Mouse (Mus musculus) gastrocnemius, adult 2 months (tissue): ENCODE measurements at regions not wholly inside any gene's neighbourhood (a gene's known extent, or its start where the extent isn't known, plus 50 kb on each side); places are given as distances from the start of the nearest gene placed in this dataset.

Experiments used
- DNase-seq: peaks from one replicate; pipeline ENCODE4 v3.0.0; 2022
- H3K27ac ChIP-seq: fragments of 200-600 bp; 2 replicates; pipeline ENCODE4 v1.8.1; 2022; ENCODE audit warnings: mild to moderate bottlenecking
- H3K4me3 ChIP-seq: fragments of 200-600 bp; 2 replicates; pipeline ENCODE4 v1.8.1; 2022; ENCODE audit warnings: mild to moderate bottlenecking, moderate library complexity
- CTCF ChIP-seq: fragments of 200-600 bp; IDR thresholded peaks from 2 replicates; pipeline ENCODE4 v1.8.1; 2022; ENCODE audit warnings: antibody characterized with exemption, mild to moderate bottlenecking, moderate library complexity
- intact Hi-C: fragments of 180-260 bp; cut with DNase I; formaldehyde crosslinking; loops from one replicate; pipeline ENCODE4 v1.15.1; 2025

DNA sequence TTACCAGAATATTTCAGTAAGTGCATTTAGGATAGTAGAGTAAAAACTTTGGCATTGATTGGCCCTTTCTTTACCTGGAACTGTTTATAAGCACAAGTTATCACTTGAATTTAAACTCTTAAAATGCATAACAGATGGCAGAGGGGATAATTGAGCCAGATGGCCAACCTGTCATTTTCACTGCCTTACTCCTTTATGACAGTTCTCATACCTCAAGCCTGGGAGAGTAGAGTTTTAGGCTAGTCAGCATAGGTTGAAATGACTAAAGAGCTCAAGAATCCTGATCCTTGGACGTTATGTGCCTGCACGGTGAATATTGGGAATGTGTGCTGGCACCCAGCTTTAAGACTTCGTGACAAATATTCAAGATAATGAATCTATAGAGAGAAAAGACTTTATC, 369.1 kb upstream of the Slc35b3 start:
- intact Hi-C loops = no loop called here
- no peak for TF ChIP-seq CTCF
- Histone ChIP-seq H3K4me3 (no peak overlapping the region), H3K27ac (no peak overlapping the region)
- DNase-seq = no peak

DNA sequence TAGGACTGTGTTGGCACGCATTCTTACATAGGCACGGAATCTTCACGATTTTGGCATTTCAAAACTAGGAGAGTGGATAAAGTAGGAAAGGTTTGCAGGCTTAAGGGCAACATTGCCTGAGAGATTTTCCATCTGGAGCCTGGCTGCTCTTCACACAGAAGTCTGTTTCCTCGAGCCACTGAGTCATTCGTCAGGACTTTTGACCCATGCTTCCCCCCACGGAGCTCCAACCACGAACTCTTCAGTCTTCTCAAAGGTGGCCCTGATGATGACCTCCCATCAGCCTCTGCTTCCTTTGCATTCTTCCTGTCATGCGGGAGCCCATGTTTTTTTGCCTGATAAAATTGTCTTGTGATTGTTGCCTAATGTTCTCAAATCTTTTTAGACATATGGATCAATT, 365.5 kb upstream of the Slc35b3 start:
- intact Hi-C loops = no loop called here
- Histone ChIP-seq H3K4me3 (no peak overlapping the region), H3K27ac (no peak overlapping the region)
- TF ChIP-seq CTCF = no peak
- no peak for DNase-seq

DNA sequence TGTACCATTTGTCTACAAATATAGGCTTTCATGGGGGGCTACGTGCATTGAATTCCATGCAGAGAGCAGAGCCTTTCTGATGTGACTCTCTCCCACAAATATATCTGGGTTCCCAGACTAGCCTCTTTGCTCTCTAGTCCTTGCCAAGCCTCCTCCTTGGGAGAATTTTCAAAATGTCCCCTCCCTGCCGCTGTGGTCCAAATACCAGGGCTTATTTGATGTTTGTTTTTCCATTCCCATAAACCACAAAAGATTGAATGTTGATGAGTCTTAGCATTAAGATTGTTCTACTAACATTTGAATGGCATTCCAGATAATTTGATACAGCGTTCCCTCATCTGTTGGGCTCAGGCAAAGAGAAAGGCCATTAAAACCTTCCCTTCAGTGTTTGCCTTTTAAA, 360.4 kb upstream of the Slc35b3 start:
- Histone ChIP-seq H3K27ac (no peak overlapping the region), H3K4me3 (no peak overlapping the region)
- no peak for TF ChIP-seq CTCF

DNA sequence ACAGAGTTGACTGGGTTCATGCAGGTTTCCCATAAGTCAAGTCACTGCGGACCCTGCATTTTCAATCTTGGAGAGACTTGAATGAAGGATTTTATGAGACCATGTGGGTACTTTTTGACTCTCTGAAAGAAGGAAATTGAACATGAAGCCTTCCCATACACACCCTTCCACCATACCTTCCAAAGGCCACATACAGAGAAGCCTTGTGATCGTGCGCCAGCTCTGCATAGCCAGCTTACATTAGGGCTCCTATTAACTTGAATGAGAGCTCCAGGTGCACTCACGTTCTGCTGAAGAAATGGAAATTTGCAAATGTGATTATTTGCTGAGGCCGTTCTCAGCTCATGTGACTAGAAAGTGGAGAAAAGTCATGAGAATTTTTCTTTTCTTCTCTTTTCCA, 349.1 kb upstream of the Slc35b3 start:
- intact Hi-C loops = no loop called here
- Histone ChIP-seq H3K27ac (no peak overlapping the region), H3K4me3 (no peak overlapping the region)
- no peak for TF ChIP-seq CTCF
- DNase-seq = no peak

More for the DNA sequence above, 360.4 kb upstream of the Slc35b3 start:
- DNase-seq = no peak
- intact Hi-C loops = no loop called here

DNA sequence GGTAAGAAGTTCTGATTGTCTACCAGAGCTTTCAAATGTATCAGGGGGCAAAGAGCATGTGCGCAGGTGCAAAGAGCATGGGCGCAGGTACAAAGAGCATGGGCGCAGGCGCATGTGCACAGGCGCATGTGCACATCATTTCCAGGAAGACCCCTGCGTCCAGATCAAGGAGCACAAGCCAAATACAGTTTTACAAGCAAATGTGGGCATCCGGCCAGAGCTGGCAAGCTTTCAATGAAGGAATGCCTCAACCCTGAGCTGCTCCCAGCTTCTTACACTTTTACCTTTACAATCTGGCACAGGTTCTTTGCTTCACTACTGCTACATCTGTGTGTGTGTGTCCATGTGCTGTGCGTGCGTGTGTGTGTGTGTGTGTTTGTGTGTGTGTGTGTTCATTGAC, 347.2 kb upstream of the Slc35b3 start:
- intact Hi-C loops = no loop called here
- DNase-seq = no peak
- TF ChIP-seq CTCF = no peak
- Histone ChIP-seq H3K27ac (no peak overlapping the region), H3K4me3 (no peak overlapping the region)

DNA sequence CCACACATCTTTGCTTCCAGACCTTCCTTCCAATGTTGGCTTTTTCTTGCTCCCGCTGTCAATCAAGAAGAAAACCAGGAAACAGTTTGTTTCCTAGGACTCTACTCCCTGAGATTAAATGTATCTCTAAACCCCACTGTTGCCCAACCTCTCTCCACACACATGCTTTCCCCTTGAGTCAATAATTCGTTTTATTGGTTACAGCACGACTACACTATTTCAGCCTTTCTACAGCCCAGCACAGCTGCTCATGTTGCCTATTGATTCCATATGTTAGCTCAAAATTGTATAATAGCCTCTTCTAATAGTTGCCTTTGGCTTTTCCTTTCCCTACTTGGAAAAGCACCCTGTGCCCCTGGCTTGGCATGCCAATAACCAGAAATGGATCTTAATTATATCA, 346.2 kb upstream of the Slc35b3 start:
- no peak for DNase-seq
- TF ChIP-seq CTCF = no peak
- no peak overlapping the region for H3K27ac ChIP-seq
- H3K4me3 ChIP-seq = no peak overlapping the region
- intact Hi-C loops = no loop called here

DNA sequence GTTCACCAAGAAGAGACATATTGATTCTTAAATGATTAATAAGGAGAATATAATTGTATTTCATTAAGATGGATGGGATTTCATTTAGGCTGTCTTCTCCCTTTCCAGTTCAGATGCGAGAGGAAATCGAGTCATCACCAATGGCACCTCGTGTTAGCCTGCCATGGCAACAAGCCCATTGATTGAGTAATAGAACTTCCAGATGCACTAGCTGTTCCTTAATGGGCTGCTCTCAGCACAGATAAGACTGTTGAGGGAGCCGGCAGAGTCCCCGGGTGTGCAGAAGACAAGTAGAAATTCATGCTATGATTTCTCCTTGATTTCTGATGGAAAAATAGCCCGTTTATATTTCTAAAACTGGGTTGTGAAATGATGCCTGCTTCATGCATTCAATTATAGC, 336.5 kb upstream of the Slc35b3 start:
- no peak for TF ChIP-seq CTCF
- no peak for DNase-seq
- no peak overlapping the region for H3K27ac ChIP-seq
- intact Hi-C loops = no loop called here
- no peak overlapping the region for H3K4me3 ChIP-seq

DNA sequence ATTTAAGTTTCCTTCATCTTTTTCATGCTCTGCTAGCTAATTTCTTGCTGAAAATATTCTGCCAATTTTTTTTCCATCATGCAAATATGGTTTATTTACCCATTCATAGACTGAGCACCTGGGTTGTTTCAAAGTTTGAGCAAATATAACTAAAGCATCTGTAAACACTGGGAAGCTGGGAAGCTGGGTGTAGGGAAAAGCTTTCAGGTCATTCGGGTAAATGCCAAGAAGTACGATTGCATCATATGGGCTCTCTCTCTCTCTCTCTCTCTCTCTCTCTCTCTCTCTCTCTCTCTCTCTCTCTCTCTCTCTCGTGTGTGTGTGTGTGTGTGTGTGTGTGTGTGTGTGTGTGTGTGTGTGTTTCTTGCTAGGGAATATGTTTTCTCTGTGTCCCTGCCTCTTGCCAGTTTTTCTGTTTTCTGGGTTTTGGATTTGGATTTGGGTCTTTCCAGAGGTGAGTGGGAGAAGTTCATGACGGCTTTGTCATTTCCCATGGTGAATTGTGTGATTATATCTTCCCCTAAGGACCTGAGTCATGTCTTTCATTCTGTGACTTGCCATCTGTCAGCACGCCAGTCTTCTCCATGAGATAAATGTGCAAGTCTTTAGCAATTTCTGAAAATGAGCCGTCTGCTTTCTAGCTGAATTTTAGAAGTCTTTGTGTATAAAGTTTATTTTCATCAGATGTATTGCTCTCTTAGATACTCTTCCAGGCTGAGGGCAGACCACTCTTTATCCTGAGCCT, 329.7 kb upstream of the Slc35b3 start:
- Histone ChIP-seq H3K27ac (no peak overlapping the region), H3K4me3 (no peak overlapping the region)
- no peak for TF ChIP-seq CTCF
- no peak for DNase-seq
- intact Hi-C loops = no loop called here

DNA sequence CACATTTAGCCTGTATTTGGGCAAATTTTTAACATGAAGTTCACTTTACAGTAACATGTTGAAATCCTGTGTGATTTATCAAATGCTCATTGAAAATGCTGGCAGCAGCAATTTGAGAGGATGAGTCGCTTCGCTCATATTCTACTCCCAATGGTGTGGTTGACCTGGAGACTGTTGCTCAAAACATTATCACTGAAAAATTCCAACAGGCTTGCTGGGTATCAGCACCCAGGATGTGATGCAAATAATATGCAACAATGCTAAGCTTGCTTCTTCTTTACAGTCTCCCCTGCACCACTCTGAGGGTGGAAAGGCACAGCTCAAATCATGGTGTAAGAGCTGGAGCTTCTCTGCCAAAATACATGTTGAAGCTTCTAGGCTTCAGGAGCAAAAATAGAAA, 321.6 kb upstream of the Slc35b3 start:
- TF ChIP-seq CTCF = no peak
- intact Hi-C loops = no loop called here
- DNase-seq = no peak
- Histone ChIP-seq H3K4me3 (no peak overlapping the region), H3K27ac (no peak overlapping the region)

DNA sequence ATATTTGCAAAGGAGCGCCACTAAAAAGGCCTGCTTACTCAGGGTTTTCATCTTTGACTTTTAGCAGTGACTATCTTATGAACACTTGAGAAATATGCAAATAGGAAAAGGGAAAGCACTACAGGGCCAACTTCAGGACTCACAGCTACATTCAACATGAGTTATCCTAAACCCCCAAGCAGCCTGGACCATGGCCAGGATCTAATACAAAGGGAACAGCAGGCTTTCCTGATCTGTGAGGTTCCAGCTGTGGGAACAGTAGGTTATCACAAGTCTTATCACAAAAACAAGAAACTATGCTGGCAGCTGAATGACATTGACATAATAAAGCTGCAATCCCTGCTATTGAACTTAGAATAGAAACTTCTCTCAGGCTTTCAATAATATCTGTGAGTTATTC, 317.4 kb upstream of the Slc35b3 start:
- DNase-seq = no peak
- intact Hi-C loops = no loop called here
- no peak overlapping the region for H3K27ac ChIP-seq
- no peak for TF ChIP-seq CTCF
- H3K4me3 ChIP-seq = no peak overlapping the region

DNA sequence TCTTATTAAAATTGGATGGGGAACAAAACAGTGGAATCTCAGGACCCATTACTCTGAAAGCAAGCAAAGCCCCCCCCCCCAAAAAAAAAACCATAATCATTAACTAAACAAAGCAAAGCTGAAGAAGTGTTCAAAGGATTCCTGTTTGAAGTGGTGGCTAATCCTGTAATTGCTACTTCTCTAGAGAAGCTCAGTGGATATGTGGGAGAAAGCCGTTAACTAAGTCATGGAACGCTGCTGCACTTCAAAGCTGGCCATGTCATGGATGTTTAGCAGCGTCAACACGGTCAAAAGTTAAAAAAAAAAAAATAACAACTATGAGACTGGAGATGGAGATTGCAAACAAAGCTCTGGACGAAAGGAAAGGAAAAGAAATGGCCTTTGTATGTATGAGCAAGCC, 305.3 kb upstream of the Slc35b3 start:
- no peak for DNase-seq
- intact Hi-C loops = no loop called here
- TF ChIP-seq CTCF = no peak
- Histone ChIP-seq H3K4me3 (no peak overlapping the region), H3K27ac (no peak overlapping the region)

DNA sequence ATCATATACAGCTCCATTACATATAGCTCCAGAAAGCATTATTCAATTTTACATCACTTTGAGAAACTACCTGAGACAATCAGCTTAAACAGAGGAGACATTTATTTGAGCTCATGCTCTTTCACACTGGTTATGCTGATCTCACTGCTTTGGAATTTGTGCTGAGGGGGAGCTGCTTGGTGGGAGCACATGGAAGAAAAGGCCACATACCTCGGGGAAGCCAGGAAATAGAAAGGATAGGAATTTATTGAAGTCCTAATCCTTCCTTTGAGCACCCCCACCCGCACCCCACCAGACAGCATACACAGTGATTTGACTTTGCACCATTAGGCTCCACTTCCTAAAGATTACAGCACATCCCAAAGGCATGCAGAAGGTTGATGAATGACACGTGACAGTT, 296.0 kb upstream of the Slc35b3 start:
- TF ChIP-seq CTCF = no peak
- DNase-seq = no peak
- H3K27ac ChIP-seq = no peak overlapping the region
- intact Hi-C loops = no loop called here
- H3K4me3 ChIP-seq = no peak overlapping the region

DNA sequence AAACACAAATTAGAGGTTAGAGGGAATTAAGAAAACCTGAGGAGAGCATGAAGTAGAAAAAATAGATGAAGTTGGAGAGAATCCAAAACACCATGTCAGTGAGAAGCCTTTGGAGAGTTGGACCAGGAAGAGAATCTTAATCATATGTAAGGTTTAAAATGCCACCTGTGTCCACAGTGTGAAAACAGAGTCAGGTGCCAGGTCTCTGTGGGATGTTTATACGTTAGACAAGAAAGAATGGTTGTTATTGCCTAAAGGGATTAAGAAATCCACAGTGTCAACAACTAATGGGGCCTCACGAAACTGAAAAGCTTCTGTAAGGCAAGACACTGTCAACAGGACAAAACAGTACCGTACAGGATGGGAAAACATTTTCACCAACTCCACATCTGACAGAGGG, 294.7 kb upstream of the Slc35b3 start:
- TF ChIP-seq CTCF = no peak
- Histone ChIP-seq H3K4me3 (no peak overlapping the region), H3K27ac (no peak overlapping the region)
- intact Hi-C loops = no loop called here
- DNase-seq = no peak

DNA sequence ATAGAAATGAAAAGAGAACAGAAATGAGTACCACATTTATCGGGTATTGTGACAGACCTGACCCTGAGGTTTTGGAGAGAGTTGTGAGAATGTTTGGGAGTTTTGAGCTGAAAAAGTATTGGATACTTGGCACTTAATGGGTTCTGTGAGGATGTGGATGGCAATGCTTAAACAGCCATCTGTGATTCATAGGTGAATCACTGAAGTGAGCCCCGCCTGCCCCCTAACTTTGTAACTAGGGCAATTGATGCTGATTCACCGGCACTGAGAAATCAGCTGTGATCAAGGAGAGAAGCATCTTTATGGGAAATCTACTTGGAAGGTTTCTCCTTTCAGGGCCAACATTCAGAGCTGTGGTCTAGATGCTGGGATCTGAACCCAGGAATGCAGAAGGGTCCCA, 291.9 kb upstream of the Slc35b3 start:
- intact Hi-C loops = no loop called here
- DNase-seq = no peak
- Histone ChIP-seq H3K27ac (no peak overlapping the region), H3K4me3 (no peak overlapping the region)
- no peak for TF ChIP-seq CTCF
